Mouse (Mus musculus) forebrain, embryonic 11.5 days (tissue): ENCODE data around the gene Hspb11. TPM values are rescaled to one million over a fixed set of nuclear protein-coding genes. Genes with fewer than 3 reads are reported as not detected.

Experiments
- ATAC-seq: fragments of 200-750 bp; cut with Nextera tagmentation; replicated peaks from 2 replicates; pipeline ENCODE4 v1.8.0; 2017; ENCODE audit warnings: moderate TSS enrichment; ENCODE audit not compliant: low FRiP score
- DNase-seq: peaks from one replicate; pipeline ENCODE4 v3.0.0-alpha.2; 2017; ENCODE audit warnings: low spot score
- H3K27ac ChIP-seq: fragments of 300-500 bp; sonication (generic); 2 replicates; pipeline ENCODE4 v1.5.1; 2014; ENCODE audit warnings: low read depth, low read length
- H3K27me3 ChIP-seq: fragments of 300-500 bp; sonication (generic); 2 replicates; pipeline ENCODE4 v1.6.1; 2014; ENCODE audit warnings: mild to moderate bottlenecking, low read length, mixed read lengths; ENCODE audit not compliant: control insufficient read depth, insufficient read depth
- H3K36me3 ChIP-seq: fragments of 300-500 bp; sonication (generic); 2 replicates; pipeline ENCODE4 v1.6.1; 2014; ENCODE audit warnings: mild to moderate bottlenecking, low read length, moderate library complexity, mixed read lengths; ENCODE audit not compliant: control insufficient read depth, insufficient read depth
- H3K4me1 ChIP-seq: fragments of 300-500 bp; sonication (generic); replicated peaks from 2 replicates; pipeline ENCODE4 v1.6.1; 2014; ENCODE audit warnings: low read length, mixed read lengths; ENCODE audit not compliant: control insufficient read depth, insufficient read depth
- H3K4me2 ChIP-seq: fragments of 300-500 bp; sonication (generic); 2 replicates; pipeline ENCODE4 v1.6.1; 2014; ENCODE audit warnings: low read depth, mild to moderate bottlenecking, low read length, moderate library complexity, mixed read lengths; ENCODE audit not compliant: severe bottlenecking
- H3K4me3 ChIP-seq: fragments of 300-500 bp; sonication (generic); 2 replicates; pipeline ENCODE4 v1.5.1; 2014; ENCODE audit warnings: low read depth, low read length
- H3K9ac ChIP-seq: fragments of 300-500 bp; sonication (generic); 2 replicates; pipeline ENCODE4 v1.6.1; 2014; ENCODE audit warnings: low read length
- H3K9me3 ChIP-seq: fragments of 300-500 bp; sonication (generic); 2 replicates; pipeline ENCODE4 v1.6.1; 2016; ENCODE audit warnings: low read length, mixed read lengths; ENCODE audit not compliant: control insufficient read depth
- WGBS: fragments of 180-500 bp; shearing (Covaris S2); extraction: QIAGEN DNeasy Blood & Tissue Kit; methylation state at CpG from one replicate; pipeline ENCODE4 v1.1.7; 2014; 5-methylcytosine and 5-hydroxymethylcytosine counted together
- polyA plus RNA-seq: library from polyadenylated mRNA; unstranded; fragments of >200 nt; fragmentation: Nextera tagmentation; extraction: Ambion mirVana; gene quantifications from 2 replicates; pipeline ENCODE4 v1.2.1, GENCODE M21; 2014

The Hspb11 gene
- polyA plus RNA-seq, 1 experiment from 2014 or later: 27.2 TPM

DNA sequence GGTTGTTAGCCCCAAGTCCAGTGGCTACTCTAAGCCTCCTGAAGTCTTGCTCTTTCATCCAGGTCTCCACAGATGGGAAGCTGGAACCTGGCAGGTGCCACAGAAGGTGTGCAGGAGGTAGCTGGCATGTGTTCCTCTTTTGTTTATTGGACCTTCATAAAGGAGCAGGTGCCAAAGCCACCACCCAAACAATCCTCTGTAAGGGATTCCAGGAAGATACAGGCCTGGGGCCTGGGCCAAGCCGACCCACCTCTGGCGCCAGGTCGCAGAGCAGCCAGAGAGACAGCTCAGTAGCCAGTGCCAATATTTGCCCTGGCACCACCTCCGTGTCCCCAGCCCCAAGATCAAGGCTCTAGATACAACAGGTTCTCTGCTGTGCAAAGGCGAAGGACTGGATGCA lies 31.9 kb upstream of the Hspb11 start:
- WGBS: 91% methylated on average over 5 of the region's 5 CpGs
- Histone ChIP-seq H3K4me3 (no peak overlapping the region), H3K9ac (no peak overlapping the region), H3K9me3 (no peaks in the 10 kb centered on the region), H3K4me1 (no peaks in the 10 kb centered on the region), H3K36me3 (no peaks in the 10 kb centered on the region), H3K4me2 (no peak overlapping the region), H3K27ac (no peak overlapping the region), H3K27me3 (no peaks in the 10 kb centered on the region)
- DNase-seq (no peak), ATAC-seq (no peak)

GRCm38 (mm10) chr4:107223225-107224204 lies 29.9 kb upstream of the Hspb11 start:
- Histone ChIP-seq H3K36me3 (no peaks in the 10 kb centered on the region), H3K4me2 (no peak overlapping the region), H3K27me3 (no peaks in the 10 kb centered on the region), H3K4me1 (no peaks in the 10 kb centered on the region), H3K4me3 (no peak overlapping the region), H3K27ac (no peak overlapping the region), H3K9ac (no peak overlapping the region), H3K9me3 (no peaks in the 10 kb centered on the region)
- DNase-seq (no peak), ATAC-seq (no peak)
- WGBS: 84% methylated on average over 11 of the region's 11 CpGs

DNA sequence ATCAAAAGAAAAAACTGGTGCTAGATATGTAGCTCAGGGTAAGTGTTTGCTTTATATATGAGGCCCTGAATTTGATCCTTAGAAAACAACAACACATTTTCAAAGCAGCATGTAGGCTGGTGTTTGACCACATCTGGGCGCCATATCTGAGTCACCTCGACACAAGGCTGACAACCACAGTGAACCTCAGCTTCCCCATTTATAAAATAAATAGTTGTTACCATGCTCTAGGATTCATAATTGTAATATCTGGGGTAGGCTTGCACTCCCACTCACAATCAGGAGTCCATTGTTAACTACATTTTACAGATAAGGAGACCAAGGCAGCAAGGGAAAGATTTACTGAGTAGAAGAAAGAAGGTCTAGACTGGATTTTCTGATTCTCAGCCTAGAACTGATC lies 27.1 kb upstream of the Hspb11 start:
- ATAC-seq: no peak
- DNase-seq: no peak
- H3K9me3 ChIP-seq: no peaks in the 10 kb centered on the region
- H3K4me1 ChIP-seq: no peaks in the 10 kb centered on the region
- H3K36me3 ChIP-seq: no peaks in the 10 kb centered on the region
- H3K9ac ChIP-seq: no peak overlapping the region
- 90% methylated on average over 2 of the region's 2 CpGs for WGBS
- H3K27ac ChIP-seq: no peak overlapping the region
- no peaks in the 10 kb centered on the region for H3K27me3 ChIP-seq
- no peak overlapping the region for H3K4me2 ChIP-seq
- H3K4me3 ChIP-seq: no peak overlapping the region

GRCm38 (mm10) chr4:107232219-107232618 lies 21.2 kb upstream of the Hspb11 start:
- 76% methylated on average over 3 of the region's 3 CpGs for WGBS
- Histone ChIP-seq H3K4me3 (no peak overlapping the region), H3K27me3 (no peaks in the 10 kb centered on the region), H3K9ac (no peak overlapping the region), H3K9me3 (no peaks in the 10 kb centered on the region), H3K27ac (no peak overlapping the region), H3K4me2 (no peak overlapping the region), H3K36me3 (peaks cover 2% of the 10 kb centered on the region; the same call in 1 of the 2 replicates), H3K4me1 (no peaks in the 10 kb centered on the region)
- ATAC-seq (no peak), DNase-seq (no peak)

- ATAC-seq: no peak
- WGBS: 96% methylated on average over 2 of the region's 2 CpGs
Observed at GRCm38 (mm10) chr4:107238253-107238652, 15.1 kb upstream of the Hspb11 start.

GRCm38 (mm10) chr4:107240196-107240595 lies 13.2 kb upstream of the Hspb11 start:
- no peak for ATAC-seq
- no peak for DNase-seq
- Histone ChIP-seq H3K36me3 (peaks cover 5% of the 10 kb centered on the region; the same call in 1 of the 2 replicates), H3K27ac (no peak overlapping the region), H3K27me3 (no peaks in the 10 kb centered on the region), H3K9me3 (no peaks in the 10 kb centered on the region), H3K9ac (no peak overlapping the region), H3K4me3 (no peak overlapping the region), H3K4me2 (no peak overlapping the region), H3K4me1 (no peaks in the 10 kb centered on the region)
- WGBS: 94% methylated on average over 6 of the region's 6 CpGs

More at GRCm38 (mm10) chr4:107238253-107238652, 15.1 kb upstream of the Hspb11 start:
- Histone ChIP-seq H3K4me1 (no peaks in the 10 kb centered on the region), H3K27ac (no peak overlapping the region), H3K4me3 (no peak overlapping the region), H3K9ac (no peak overlapping the region), H3K4me2 (no peak overlapping the region), H3K27me3 (no peaks in the 10 kb centered on the region), H3K9me3 (no peaks in the 10 kb centered on the region), H3K36me3 (peaks cover 5% of the 10 kb centered on the region; the same call in 1 of the 2 replicates)
- no peak for DNase-seq

GRCm38 (mm10) chr4:107243365-107244333 lies 9.7 kb upstream of the Hspb11 start:
- Histone ChIP-seq H3K4me3 (no peak overlapping the region), H3K9ac (no peak overlapping the region), H3K9me3 (no peaks in the 10 kb centered on the region), H3K4me1 (no peaks in the 10 kb centered on the region), H3K27ac (no peak overlapping the region), H3K36me3 (peaks cover 5% of the 10 kb centered on the region; the same call in 1 of the 2 replicates), H3K4me2 (no peak overlapping the region), H3K27me3 (no peaks in the 10 kb centered on the region)
- ATAC-seq (no peak), DNase-seq (no peak)
- WGBS: 70% methylated on average over 6 of the region's 6 CpGs

DNA sequence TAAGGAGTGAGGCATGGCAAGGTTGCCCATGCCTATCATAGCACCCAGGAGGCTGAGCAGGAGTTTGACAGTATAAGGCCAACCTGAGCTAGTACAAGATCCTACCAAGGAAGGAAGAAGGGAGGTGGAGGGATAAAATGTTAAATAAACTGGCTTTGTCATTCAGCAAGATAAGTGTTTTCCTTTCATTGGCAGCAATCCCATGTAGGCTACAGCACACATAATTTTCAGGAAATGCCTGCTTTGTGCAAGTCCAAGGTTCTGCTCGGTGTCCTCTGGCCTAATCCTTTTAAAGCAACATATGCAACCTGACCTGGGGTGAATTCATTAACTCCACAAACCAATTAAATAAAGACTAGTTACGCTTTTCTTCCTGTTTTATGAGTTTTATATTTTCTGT lies 8.0 kb upstream of the Hspb11 start:
- H3K4me1 ChIP-seq: 0 out of 2 replicates have a peak, but pooled peaks cover 3% of the 10 kb centered on the region
- 81% methylated on average over 2 of the region's 2 CpGs for WGBS
- peaks cover 3% of the 10 kb centered on the region; the same call in 1 of the 2 replicates for H3K36me3 ChIP-seq
- no peak overlapping the region for H3K4me3 ChIP-seq
- H3K27me3 ChIP-seq: no peaks in the 10 kb centered on the region
- no peaks in the 10 kb centered on the region for H3K9me3 ChIP-seq
- no peak overlapping the region for H3K27ac ChIP-seq
- H3K4me2 ChIP-seq: no peak overlapping the region
- no peak overlapping the region for H3K9ac ChIP-seq
- DNase-seq (no peak), ATAC-seq (no peak)
